Mouse (Mus musculus): ENCODE results near the gene AL732309.1. TPM values are rescaled to one million over a fixed set of nuclear protein-coding genes. Genes with fewer than 3 reads are reported as not detected.

AL732309.1 gene
- polyA plus RNA-seq, 1 experiment = 20.9 TPM

GRCm38 (mm10) chr2:25225811-25226379 lies 20.8 kb downstream of the AL732309.1 start:
- 71% methylated on average over 8 of the region's 8 CpGs for WGBS
- H3K4me1 ChIP-seq (ENCODE audit: control insufficient read depth, insufficient read depth, low read length) = peaks cover 15% of the 10 kb centered on the region
- DNase-seq = no peak
- H3K4me3 ChIP-seq (replicated peaks; ENCODE audit: extremely low read depth, low read depth, low read length) = no peak overlapping the region
- TF ChIP-seq POLR2A (IDR thresholded peaks at IDR 0.05; ENCODE audit: borderline replicate concordance, extremely low read depth, low read depth, low read length) = no peak
- TF ChIP-seq CTCF (IDR thresholded peaks at IDR 0.05; ENCODE audit: insufficient read depth, low read length) = no peak

- TF ChIP-seq CTCF (IDR thresholded peaks at IDR 0.05; ENCODE audit: insufficient read depth, low read length) (no peak), POLR2A (IDR thresholded peaks at IDR 0.05; ENCODE audit: borderline replicate concordance, extremely low read depth, low read depth, low read length) (peak; percentile 88; the same call in 1 of the 2 replicates)
- DNase-seq = peak; percentile 94
- Histone ChIP-seq H3K4me1 (ENCODE audit: control insufficient read depth, insufficient read depth, low read length) (peaks cover 15% of the 10 kb centered on the region), H3K4me3 (replicated peaks; ENCODE audit: extremely low read depth, low read depth, low read length) (peak overlapping the region; percentile 85)
- 2% methylated on average over 41 of the region's 41 CpGs for WGBS
Measured at GRCm38 (mm10) chr2:25224766-25225752, 21.6 kb downstream of the AL732309.1 start.

- WGBS = under 1% methylated on average over 17 of the region's 17 CpGs
- DNase-seq = no peak
- peak within 1 kb of the TSS; percentile 91 for H3K4me3 ChIP-seq (replicated peaks; ENCODE audit: extremely low read depth, low read depth, low read length)
- H3K4me1 ChIP-seq (ENCODE audit: control insufficient read depth, insufficient read depth, low read length) = peaks cover 15% of the 10 kb centered on the region
- TF ChIP-seq POLR2A (IDR thresholded peaks at IDR 0.05; ENCODE audit: borderline replicate concordance, extremely low read depth, low read depth, low read length) (peak; percentile 99), CTCF (IDR thresholded peaks at IDR 0.05; ENCODE audit: insufficient read depth, low read length) (no peak)
Measured at GRCm38 (mm10) chr2:25224492-25224765, 22.2 kb downstream of the AL732309.1 start, which contains the start of gene Tubb4b. Tubb4b (minus strand) TSS chr2:25224702.

- peak overlapping the region; percentile 91 for H3K4me3 ChIP-seq (replicated peaks; ENCODE audit: extremely low read depth, low read depth, low read length)
- peaks cover 14% of the 10 kb centered on the region for H3K4me1 ChIP-seq (ENCODE audit: control insufficient read depth, insufficient read depth, low read length)
- TF ChIP-seq CTCF (IDR thresholded peaks at IDR 0.05; ENCODE audit: insufficient read depth, low read length) (no peak), POLR2A (IDR thresholded peaks at IDR 0.05; ENCODE audit: borderline replicate concordance, extremely low read depth, low read depth, low read length) (peak; percentile 25; the same call in 1 of the 2 replicates)
- 1% methylated on average over 51 of the region's 53 CpGs for WGBS
- DNase-seq = peak; percentile 79
Measured at GRCm38 (mm10) chr2:25223681-25224491, 22.8 kb downstream of the AL732309.1 start.

GRCm38 (mm10) chr2:25221331-25221772 lies 25.3 kb downstream of the AL732309.1 start:
- Histone ChIP-seq H3K4me1 (ENCODE audit: control insufficient read depth, insufficient read depth, low read length) (peaks cover 6% of the 10 kb centered on the region), H3K4me3 (replicated peaks; ENCODE audit: extremely low read depth, low read depth, low read length) (no peak overlapping the region)
- 71% methylated on average over 5 of the region's 5 CpGs for WGBS
- no peak for DNase-seq
- TF ChIP-seq CTCF (IDR thresholded peaks at IDR 0.05; ENCODE audit: insufficient read depth, low read length) = no peak
- peak; percentile 38; the same call in 1 of the 2 replicates for TF ChIP-seq POLR2A (IDR thresholded peaks at IDR 0.05; ENCODE audit: borderline replicate concordance, extremely low read depth, low read depth, low read length)

GRCm38 (mm10) chr2:25218445-25218844 lies 28.2 kb downstream of the AL732309.1 start, which contains the start of gene Fam166a:
Fam166a (plus strand) TSS chr2:25218745.
- TF ChIP-seq CTCF (IDR thresholded peaks at IDR 0.05; ENCODE audit: insufficient read depth, low read length) (no peak), POLR2A (IDR thresholded peaks at IDR 0.05; ENCODE audit: borderline replicate concordance, extremely low read depth, low read depth, low read length) (no peak)
- H3K4me1 ChIP-seq (ENCODE audit: control insufficient read depth, insufficient read depth, low read length) = no peaks in the 10 kb centered on the region; the same call in 1 of the 2 replicates
- no peak for DNase-seq
- H3K4me3 ChIP-seq (replicated peaks; ENCODE audit: extremely low read depth, low read depth, low read length) = no peak within 1 kb of the TSS

- no peak for TF ChIP-seq POLR2A (IDR thresholded peaks at IDR 0.05; ENCODE audit: borderline replicate concordance, extremely low read depth, low read depth, low read length)
- no peak for TF ChIP-seq CTCF (IDR thresholded peaks at IDR 0.05; ENCODE audit: insufficient read depth, low read length)
- H3K4me3 ChIP-seq (replicated peaks; ENCODE audit: extremely low read depth, low read depth, low read length) = no peak overlapping the region
- DNase-seq = no peak
- no peaks in the 10 kb centered on the region for H3K4me1 ChIP-seq (ENCODE audit: control insufficient read depth, insufficient read depth, low read length)
- 58% methylated on average over 2 of the region's 2 CpGs for WGBS
Measured at GRCm38 (mm10) chr2:25217666-25218065, 29.0 kb downstream of the AL732309.1 start.

GRCm38 (mm10) chr2:25214444-25214843 lies 32.2 kb downstream of the AL732309.1 start, which contains the start of gene Stpg3:
Stpg3 (minus strand) TSS chr2:25214637.
- Histone ChIP-seq H3K4me3 (replicated peaks; ENCODE audit: extremely low read depth, low read depth, low read length) (no peak within 1 kb of the TSS), H3K4me1 (ENCODE audit: control insufficient read depth, insufficient read depth, low read length) (peaks cover 8% of the 10 kb centered on the region; the same call in 1 of the 2 replicates)
- DNase-seq = no peak
- TF ChIP-seq CTCF (IDR thresholded peaks at IDR 0.05; ENCODE audit: insufficient read depth, low read length) (no peak), POLR2A (IDR thresholded peaks at IDR 0.05; ENCODE audit: borderline replicate concordance, extremely low read depth, low read depth, low read length) (no peak)
- 66% methylated on average over 3 of the region's 3 CpGs for WGBS

All from lung, adult 2 months (tissue).